Mouse (Mus musculus) adrenal gland, adult 18-20 months (tissue): ENCODE measurements around the gene Rogdi. TPM values are rescaled to one million over a fixed set of nuclear protein-coding genes. Genes with fewer than 3 reads are reported as not detected.
A peak's percentile ranks its signal among the peaks of the same experiment; 100 is the strongest.

Source experiments
- DNase-seq, 2 experiments: peaks; one replicate each; pipeline ENCODE4 v3.0.0; 2021 to 2022; ENCODE audit warnings: low spot score in 2 of 2
- total RNA-seq, 2 experiments: library from RNA; stranded (reverse); gene quantifications; 1 replicate in 1 of 2; 2 replicates in 1 of 2; pipeline ENCODE4 v1.2.3; 2021

The Rogdi gene
- total RNA-seq, 2 experiments from 2014 or later: 20.7 to 28.3 TPM

DNA sequence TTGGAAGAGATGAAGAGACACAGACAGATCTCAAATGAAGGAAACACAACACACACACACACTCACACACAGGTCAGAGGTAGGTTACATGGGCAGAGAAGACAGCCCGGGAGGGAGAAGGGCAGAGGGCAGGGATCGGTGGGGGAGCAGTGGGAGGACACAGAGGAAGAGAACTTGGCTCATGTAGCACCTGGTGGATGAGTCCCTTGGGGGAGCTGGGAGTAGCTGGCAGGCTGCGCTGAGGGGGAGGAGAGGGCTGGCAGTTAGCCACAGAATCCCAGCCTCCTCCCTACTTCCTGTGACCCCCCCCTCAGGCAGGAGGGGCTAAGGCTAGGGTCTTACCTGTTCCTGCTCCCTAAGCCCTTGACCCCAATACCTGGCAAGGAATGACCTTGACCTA, 15.8 kb downstream of the Rogdi start, which contains the start of gene Sept12:
TSS of gene Sept12 (minus strand) at position 300 of the 400 bp plus-strand sequence.
- no peak for DNase-seq

DNA sequence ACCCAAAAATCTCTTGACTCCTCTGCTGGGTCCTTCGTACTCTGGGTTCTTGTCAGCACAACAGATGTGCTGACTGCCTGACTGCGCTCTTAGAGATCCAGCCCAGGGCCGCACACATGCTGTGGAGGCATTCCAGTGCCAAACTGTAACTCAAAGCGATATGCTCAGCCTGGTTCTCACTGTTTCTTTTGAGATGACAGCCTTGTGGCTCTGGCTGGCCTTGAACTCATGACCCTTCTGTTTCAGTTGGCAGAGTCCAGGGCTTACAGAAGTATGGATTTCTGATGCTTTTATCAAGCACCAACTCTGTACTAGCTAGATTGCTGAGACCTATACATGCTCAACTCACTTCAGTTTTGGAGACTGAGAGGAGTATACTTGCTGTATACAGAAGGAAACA, 20.1 kb downstream of the Rogdi start:
- DNase-seq: no peak

DNA sequence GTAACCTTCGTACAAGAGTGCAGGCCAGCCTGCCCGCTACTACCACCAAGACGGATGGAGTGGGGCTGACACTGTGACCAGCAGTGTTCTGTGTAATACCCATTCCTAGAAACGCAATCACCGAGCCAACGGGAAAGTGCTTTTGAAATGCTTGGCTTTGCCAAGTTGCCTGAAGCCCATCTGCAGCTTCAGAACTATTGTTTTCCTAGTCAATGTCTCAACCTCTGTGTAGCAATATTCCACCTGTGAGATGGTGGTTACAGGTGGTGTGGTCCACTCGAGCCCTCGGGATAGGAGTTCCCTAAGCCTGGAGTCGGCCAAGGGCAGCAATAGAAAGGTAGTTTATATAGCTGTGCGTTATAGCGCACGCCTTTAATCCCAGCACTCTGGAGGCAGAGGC, 28.6 kb downstream of the Rogdi start:
- DNase-seq: no peak

DNA sequence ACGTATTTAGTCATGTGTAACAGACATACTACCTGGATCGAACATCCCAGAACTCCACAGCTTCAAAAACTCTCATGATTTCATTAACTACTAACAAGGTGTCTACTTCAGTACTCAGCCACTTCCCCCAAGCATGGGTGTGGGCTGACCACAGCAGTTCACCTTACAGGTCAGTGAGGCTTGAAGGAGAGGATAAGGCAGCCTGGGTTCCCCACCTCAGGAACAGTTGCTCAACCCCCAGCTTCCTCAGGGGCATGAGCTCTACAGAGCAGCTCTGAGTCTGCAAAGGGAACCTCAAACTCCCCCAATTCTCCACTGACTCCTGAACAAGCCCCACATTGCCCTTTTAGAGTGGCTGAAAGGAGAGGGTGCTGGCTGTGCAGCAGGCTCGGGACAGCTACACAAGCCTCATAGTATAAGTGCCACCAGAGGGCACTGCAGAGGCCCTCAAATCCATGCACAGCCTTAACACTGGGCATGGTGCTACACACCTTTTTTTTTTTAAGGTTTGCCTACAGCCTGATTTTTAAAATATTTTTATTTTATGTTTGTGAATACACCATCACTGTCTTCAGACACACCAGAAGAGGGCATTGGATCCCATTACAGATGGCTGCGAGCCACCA, 33.5 kb downstream of the Rogdi start:
- peak in 1 of 2 experiments; percentile 31 for DNase-seq

DNA sequence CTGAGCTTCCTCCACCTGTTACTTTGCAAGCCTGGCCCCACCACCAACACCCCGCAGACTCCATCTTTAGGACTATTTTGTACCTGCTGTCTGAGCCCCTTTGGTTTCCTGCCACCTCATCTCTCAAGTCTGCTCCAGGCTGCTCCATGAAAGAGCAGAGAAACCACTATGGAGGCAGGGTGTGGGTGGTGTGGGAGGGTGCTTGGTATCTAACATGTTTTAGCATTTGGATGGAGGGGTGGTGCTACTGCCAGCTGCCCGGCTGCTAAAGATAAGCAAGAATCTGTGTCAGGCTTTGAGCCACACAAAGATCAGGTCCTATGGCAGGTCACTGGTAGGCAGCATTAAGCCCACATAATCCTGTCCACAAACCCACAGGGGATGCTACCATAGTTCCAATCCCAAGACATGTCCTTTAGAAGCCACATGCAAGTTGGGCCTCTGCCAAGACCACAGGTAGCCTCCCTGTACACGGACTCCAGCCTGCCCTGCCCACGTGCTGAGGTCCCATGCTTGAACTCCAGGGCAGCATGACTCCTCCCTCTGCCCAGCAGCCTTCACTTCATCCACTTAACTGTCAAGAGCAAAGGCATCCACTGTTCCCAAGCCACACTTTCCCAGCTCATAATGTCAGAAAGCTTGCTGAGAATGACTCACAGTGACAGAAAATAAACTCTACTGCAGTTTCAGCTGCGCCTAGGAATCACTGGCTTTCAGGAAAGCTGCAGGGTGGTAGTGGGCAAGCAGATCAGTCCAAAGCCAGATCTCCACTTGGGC, 34.9 kb downstream of the Rogdi start:
- no peak for DNase-seq

DNA sequence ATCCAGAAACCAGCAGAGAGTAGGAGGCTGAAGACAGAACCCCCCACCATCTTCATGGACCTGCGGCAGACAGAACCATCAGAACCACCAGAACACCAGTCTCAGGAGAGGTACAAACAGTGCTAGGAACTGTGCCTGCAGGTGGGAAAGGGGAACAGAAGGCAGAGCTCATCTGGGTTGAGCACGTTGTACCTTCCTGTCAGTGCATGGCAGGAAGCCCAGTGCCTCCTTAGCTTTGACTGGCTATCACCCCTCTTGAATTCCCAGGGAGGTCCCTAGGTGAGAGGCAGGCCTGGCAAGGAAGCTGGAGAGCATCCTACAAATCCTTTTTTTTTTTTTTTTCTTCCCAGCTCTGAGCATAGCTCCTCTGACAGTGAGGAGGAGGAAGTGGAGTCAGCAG, 37.2 kb downstream of the Rogdi start:
- no peak for DNase-seq

DNA sequence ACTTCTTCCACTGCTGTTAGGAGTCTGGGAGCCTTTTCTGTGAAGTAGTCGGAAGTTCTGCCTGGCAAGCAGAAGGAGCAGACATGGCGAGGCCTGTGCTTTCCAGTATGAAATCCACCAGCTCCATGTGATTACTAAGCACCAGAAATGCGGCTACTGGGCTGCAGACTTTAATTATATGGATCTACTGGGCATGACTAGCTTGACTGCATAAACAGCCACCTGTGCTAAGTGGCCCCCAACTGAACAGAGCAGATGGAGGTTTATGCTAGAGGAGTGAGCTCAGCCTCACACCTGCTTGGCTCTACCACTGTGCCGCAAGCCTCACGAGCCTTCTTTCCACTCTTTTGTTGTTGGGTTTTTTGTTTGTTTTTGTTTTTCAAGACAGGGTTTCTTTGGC, 38.8 kb downstream of the Rogdi start:
- no peak for DNase-seq

DNA sequence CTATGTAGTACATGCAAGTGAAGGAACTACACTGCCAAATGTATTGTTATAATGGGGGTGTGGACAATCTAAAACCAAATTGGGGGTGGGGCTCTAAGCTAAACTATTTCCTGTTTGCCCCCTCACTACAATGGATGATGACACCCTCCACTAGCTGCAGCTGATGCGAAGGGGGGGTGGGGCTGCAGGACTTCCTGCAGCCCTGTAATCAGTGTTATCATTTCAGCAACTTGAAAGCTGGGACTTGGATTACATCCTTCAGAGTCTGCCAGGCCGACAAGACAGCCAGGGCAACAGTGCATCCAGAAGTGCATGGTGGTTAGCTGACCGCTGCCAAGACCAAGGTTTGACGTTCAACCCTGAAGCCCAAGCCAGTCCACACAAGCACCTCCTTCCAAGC, 41.7 kb downstream of the Rogdi start:
- DNase-seq: no peak

DNA sequence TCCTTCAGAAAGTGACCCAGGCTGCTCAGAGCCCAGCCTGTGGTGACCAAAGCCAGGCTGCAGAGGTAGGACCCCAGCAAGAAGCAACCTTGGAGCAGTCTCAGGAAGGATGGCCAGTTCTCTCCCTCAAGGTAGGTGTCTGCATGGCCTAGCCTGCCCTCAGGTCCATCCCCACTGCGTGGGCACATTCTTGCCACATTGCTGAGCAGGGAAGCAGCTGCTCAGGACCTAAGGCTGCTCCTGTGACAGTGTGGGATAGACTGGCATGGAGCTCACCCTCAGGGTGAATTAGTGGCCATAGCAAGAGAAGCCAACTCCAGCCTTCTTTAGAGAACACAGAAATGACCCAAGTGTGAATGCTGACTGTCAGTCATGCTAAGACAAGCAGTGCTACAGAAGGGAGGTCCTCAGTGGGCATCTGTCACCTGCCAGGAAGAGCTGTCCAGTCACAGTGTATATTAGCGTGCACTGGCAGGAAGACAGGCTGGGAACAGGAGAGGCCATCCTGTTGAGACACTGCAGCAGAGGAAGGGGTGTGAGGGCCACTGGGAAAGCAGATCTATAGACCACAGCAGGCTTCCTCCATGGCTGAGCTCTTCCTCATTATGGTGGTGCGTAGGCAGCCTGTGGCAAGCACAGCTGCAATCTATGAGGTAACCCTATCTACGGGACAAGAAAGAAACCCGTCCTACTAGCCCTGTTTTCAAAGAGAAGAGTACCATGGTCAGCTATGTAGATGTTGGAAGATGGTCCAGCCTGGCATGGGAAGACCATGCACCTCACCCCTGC, 44.1 kb downstream of the Rogdi start:
- DNase-seq: no peak

DNA sequence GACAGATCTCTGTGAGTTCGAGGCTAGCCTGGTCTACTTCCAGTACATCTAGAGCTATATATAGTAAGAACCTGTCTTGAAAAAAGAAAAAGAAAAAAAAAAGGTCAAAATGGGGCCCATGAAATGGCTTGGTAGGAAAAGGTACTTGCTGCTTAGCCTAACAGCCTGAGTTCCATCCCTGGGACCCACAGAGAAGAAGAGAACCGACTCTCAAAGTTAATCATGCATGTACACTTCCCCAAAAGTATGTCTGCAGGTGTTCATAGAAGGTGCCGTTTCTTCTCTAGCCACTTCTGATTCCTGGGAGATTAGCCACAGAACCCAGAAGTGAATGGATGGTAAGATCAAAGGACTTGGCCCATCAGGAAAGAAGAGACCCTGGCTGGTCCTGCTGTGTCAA, 44.9 kb downstream of the Rogdi start:
- no peak for DNase-seq

DNA sequence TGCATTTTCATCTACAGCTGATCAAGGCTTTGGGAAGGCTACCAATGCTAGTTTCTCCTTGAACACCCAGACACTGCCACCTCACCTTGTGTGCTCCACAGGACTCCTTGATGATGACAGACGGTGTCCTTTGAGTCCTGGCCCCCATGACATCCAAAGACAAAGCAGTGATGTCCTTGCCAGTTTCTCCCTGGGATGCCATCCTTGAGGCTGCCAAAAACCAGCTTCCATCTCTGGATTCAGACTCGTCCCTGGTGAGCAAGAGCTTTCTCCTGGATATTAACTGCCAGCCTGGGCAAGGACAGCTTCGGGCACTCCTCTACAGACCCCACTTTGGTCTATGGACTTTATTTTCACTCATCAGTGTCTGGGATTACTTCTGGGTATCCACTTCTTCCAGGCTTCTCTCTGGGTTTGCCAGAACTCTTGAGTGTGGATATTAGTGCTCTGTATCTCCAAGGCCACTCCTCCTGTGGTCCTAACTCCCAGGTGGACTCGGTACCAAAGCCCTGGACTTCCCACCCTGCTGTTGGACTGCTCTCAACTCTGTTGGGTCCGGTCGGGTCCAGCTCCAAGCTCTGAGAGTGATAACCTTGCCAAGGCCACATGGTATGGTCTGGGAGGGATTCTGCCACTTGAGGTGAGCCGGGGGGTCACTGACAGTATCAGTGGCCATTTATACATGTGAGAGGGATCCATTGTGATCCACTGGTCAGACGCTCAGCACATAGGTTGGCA, 47.8 kb downstream of the Rogdi start:
- DNase-seq: no peak

DNA sequence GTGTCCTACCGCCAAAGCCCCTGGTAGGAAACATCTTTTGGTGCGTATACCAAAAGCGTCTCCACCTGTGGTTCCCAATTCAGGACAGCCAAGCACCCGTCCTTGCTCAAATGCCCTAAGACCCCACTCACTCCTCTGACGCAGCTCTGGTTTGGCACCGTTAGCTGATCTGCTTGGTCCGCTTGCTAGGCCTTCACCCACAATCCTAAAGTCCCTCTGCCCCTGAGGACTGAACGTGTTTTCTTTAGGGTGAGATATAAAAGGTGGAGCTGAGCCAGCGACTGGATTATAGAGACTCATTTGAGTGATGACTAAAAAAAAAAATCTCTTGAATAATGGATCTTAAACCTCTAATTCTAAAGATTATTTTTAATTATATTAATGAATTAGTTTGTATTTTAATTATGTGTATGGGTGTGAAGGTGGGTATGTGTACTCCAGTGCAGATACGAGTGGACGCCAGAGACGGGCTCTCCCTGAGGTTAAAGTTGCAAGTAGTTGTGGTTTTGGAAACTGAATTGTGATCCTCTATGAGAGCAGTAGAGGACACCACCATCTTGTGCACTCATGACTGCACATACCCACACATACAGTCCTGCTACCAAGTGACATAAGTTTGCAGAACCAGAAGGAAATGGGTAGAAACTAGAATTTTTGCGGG, 48.5 kb downstream of the Rogdi start:
- DNase-seq: no peak

DNA sequence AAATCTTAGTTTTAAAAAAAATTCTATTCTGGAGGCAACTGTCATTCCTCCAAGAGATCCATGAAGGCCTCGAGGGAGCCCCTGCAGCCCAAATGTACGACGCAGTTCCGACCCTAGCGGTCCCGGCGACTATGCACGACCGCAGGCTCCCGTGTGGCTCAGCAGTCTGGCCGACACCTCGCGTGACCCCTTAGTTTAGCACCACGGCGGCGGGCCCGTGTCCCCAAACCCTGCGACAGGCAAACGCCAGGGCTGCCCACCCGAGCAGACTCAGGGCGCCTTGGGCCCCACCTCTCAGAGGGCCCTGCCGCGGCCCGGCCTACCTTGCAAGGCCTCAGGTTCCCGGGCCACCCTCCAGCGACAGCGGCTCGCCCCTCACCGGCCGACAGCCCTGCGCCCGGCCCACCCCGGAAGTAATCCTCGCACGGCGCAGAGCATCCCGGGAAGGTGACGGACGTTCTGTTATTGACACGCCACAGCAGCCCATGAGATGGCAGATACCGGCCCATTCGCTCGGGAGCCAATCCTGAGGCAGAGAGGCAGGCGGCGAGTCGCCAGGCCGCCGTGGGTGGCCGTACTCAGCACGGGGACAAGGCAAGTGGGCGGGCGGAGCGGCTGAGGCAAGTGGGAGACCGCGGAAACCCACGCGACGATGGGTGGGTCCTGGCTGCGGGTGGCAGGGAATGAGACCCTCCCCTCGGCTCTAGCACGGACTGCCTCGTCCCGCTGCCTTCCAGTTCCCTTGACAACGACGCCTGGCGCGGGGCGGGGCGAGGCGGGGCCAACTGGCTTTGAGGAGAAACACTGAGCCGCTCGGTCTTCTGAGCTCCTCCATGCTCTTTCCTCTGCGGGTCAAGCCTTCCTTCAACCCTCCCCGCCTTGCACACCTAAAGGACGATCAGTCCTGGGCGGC, 49.3 kb downstream of the Rogdi start, which contains the start of gene Anks3:
TSS of gene Anks3 (minus strand) at position 409 of the 913 bp plus-strand sequence.
- DNase-seq: peak; percentile 95

DNA sequence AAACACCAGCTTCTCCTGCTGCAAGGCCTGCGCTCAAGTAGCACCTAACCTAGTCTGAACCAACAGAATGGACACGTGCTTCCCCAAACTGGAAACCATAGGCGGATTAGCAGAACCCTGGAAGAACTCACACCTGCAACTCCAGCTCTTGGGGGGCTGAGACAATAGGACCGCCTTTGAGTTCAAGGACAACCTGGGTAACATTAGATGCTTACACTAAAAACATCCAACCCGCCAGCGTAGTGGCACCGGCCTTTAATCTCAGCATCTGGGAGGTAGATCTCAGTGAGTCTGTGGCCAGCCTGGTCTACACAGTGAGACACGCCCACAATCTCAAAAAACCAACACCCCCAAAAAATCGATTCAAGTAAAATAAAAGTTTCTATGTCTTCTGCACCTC, 50.0 kb downstream of the Rogdi start:
- no peak for DNase-seq

DNA sequence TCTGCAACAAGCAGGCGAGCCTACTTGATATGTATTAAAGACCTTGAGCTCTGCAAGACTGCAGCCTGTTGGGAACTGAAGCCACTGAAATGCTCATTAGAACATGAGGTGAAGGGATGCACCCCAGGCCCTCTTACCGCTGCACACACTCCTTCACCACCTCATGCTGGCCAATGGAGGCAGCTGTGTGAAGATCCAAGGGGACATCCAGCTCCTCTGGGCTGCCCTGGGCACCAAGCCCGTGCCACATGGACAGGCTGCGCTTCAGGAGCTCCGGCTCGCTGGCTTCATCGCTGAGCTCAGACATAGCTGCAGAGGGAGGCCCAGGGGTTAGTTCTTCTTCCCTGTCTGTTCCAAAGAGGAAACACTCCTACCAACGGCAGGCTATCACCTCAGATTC, 53.1 kb downstream of the Rogdi start:
- DNase-seq: no peak
